Mouse (Mus musculus) heart, embryonic 12.5 days (tissue): Measurements from ENCODE around the gene Nell1. TPM values are rescaled to one million over a fixed set of nuclear protein-coding genes. Genes with fewer than 3 reads are reported as not detected.

Source experiments
- ATAC-seq: fragments of 200-750 bp; cut with Nextera tagmentation; 2 replicates; pipeline ENCODE4 v1.8.0; 2017; ENCODE audit warnings: moderate TSS enrichment, moderate library complexity; ENCODE audit not compliant: insufficient number of reproducible peaks, low FRiP score
- H3K27ac ChIP-seq: fragments of 300-500 bp; sonication (generic); 2 replicates; pipeline ENCODE4 v1.5.1; 2016; ENCODE audit warnings: mild to moderate bottlenecking, moderate library complexity; ENCODE audit not compliant: poor library complexity, severe bottlenecking
- H3K27me3 ChIP-seq: fragments of 300-500 bp; sonication (generic); replicated peaks from 2 replicates; pipeline ENCODE4 v1.6.1; 2016; ENCODE audit warnings: mild to moderate bottlenecking, moderate library complexity
- H3K36me3 ChIP-seq: fragments of 300-500 bp; sonication (generic); 2 replicates; pipeline ENCODE4 v1.6.1; 2016; ENCODE audit warnings: mild to moderate bottlenecking, moderate library complexity
- H3K4me1 ChIP-seq: fragments of 300-500 bp; sonication (generic); replicated peaks from 2 replicates; pipeline ENCODE4 v1.6.1; 2016; ENCODE audit warnings: mild to moderate bottlenecking
- H3K4me2 ChIP-seq: fragments of 300-500 bp; sonication (generic); 2 replicates; pipeline ENCODE4 v1.6.1; 2016; ENCODE audit warnings: mild to moderate bottlenecking, moderate library complexity
- H3K4me3 ChIP-seq: fragments of 300-500 bp; sonication (generic); 2 replicates; pipeline ENCODE4 v1.5.1; 2016; ENCODE audit warnings: mild to moderate bottlenecking
- H3K9ac ChIP-seq: fragments of 300-500 bp; sonication (generic); 2 replicates; pipeline ENCODE4 v1.6.1; 2016; ENCODE audit warnings: mild to moderate bottlenecking, moderate library complexity
- H3K9me3 ChIP-seq: fragments of 300-500 bp; sonication (generic); replicated peaks from 2 replicates; pipeline ENCODE4 v1.6.1; 2016; ENCODE audit warnings: mild to moderate bottlenecking, moderate library complexity
- WGBS: fragments of 180-500 bp; shearing (Covaris S2); methylation state at CpG from one replicate; pipeline ENCODE4 v1.1.7; 2016; 5-methylcytosine and 5-hydroxymethylcytosine counted together
- polyA plus RNA-seq: library from polyadenylated mRNA; unstranded; fragments of >200 nt; fragmentation: Nextera tagmentation; extraction: Ambion mirVana; gene quantifications from 2 replicates; pipeline ENCODE4 v1.2.1, GENCODE M21; 2016

The Nell1 gene
- polyA plus RNA-seq, 1 experiment from 2014 or later, result 0.50 TPM

- no peak overlapping the region for H3K4me3 ChIP-seq
- no peak overlapping the region for H3K4me2 ChIP-seq
- no peaks in the 10 kb centered on the region for H3K36me3 ChIP-seq
- H3K27me3 ChIP-seq, result no peaks in the 10 kb centered on the region
- no peak overlapping the region for H3K9ac ChIP-seq
- no peak overlapping the region for H3K27ac ChIP-seq
- no peaks in the 10 kb centered on the region for H3K9me3 ChIP-seq
- no peak for ATAC-seq
- 79% methylated on average over 2 of the region's 2 CpGs for WGBS
- no peaks in the 10 kb centered on the region for H3K4me1 ChIP-seq
Observed at GRCm38 (mm10) chr7:50053704-50054103, 79.0 kb downstream of the Nell1 start.

- WGBS, result 76% methylated on average over 5 of the region's 5 CpGs
- H3K4me1 ChIP-seq, result no peaks in the 10 kb centered on the region
- H3K4me2 ChIP-seq, result no peak overlapping the region
- H3K4me3 ChIP-seq, result no peak overlapping the region
- no peak for ATAC-seq
- H3K27ac ChIP-seq, result no peak overlapping the region
- H3K36me3 ChIP-seq, result no peaks in the 10 kb centered on the region
- no peak overlapping the region for H3K9ac ChIP-seq
- no peaks in the 10 kb centered on the region for H3K27me3 ChIP-seq
- H3K9me3 ChIP-seq, result no peaks in the 10 kb centered on the region
Observed at GRCm38 (mm10) chr7:50094461-50094860, 119.8 kb downstream of the Nell1 start.

- ATAC-seq, result no peak
Observed at GRCm38 (mm10) chr7:50105612-50106321, 131.1 kb downstream of the Nell1 start.

GRCm38 (mm10) chr7:50107261-50107660 lies 132.6 kb downstream of the Nell1 start:
- H3K9me3 ChIP-seq, result no peaks in the 10 kb centered on the region
- H3K27ac ChIP-seq, result no peak overlapping the region
- H3K9ac ChIP-seq, result no peak overlapping the region
- WGBS, result 76% methylated on average over 2 of the region's 2 CpGs
- no peak overlapping the region for H3K4me3 ChIP-seq
- no peaks in the 10 kb centered on the region for H3K36me3 ChIP-seq
- ATAC-seq, result no peak
- H3K4me2 ChIP-seq, result no peak overlapping the region
- H3K4me1 ChIP-seq, result 0 out of 2 replicates have a peak, but pooled peaks cover 3% of the 10 kb centered on the region
- no peaks in the 10 kb centered on the region for H3K27me3 ChIP-seq

More at GRCm38 (mm10) chr7:50105612-50106321, 131.1 kb downstream of the Nell1 start:
- no peak overlapping the region for H3K27ac ChIP-seq
- H3K27me3 ChIP-seq, result no peaks in the 10 kb centered on the region
- H3K9me3 ChIP-seq, result no peaks in the 10 kb centered on the region
- no peak overlapping the region for H3K9ac ChIP-seq
- no peak overlapping the region for H3K4me3 ChIP-seq
- no peaks in the 10 kb centered on the region for H3K36me3 ChIP-seq
- 49% methylated on average over 8 of the region's 8 CpGs for WGBS
- 0 out of 2 replicates have a peak, but pooled peaks cover 3% of the 10 kb centered on the region for H3K4me1 ChIP-seq
- no peak overlapping the region for H3K4me2 ChIP-seq

- WGBS, result 81% methylated on average over 5 of the region's 5 CpGs
- Histone ChIP-seq H3K27ac (no peak overlapping the region), H3K27me3 (no peaks in the 10 kb centered on the region), H3K9me3 (no peaks in the 10 kb centered on the region), H3K4me3 (no peak overlapping the region), H3K4me2 (no peak overlapping the region), H3K9ac (no peak overlapping the region), H3K36me3 (no peaks in the 10 kb centered on the region), H3K4me1 (no peaks in the 10 kb centered on the region)
- no peak for ATAC-seq
Observed at GRCm38 (mm10) chr7:50118348-50118747, 143.7 kb downstream of the Nell1 start.

- Histone ChIP-seq H3K9me3 (no peaks in the 10 kb centered on the region), H3K27me3 (no peaks in the 10 kb centered on the region), H3K27ac (no peak overlapping the region), H3K36me3 (no peaks in the 10 kb centered on the region), H3K4me2 (no peak overlapping the region), H3K4me1 (no peaks in the 10 kb centered on the region), H3K9ac (no peak overlapping the region), H3K4me3 (no peak overlapping the region)
- ATAC-seq, result no peak
- WGBS, result 76% methylated on average over 3 of the region's 3 CpGs
Observed at GRCm38 (mm10) chr7:50137706-50138105, 163.0 kb downstream of the Nell1 start.

GRCm38 (mm10) chr7:50149326-50149725 lies 174.7 kb downstream of the Nell1 start:
- no peak for ATAC-seq
- no peaks in the 10 kb centered on the region for H3K4me1 ChIP-seq
- no peak overlapping the region for H3K9ac ChIP-seq
- no peaks in the 10 kb centered on the region for H3K36me3 ChIP-seq
- no peak overlapping the region for H3K4me3 ChIP-seq
- no peak overlapping the region for H3K4me2 ChIP-seq
- 88% methylated on average over 7 of the region's 7 CpGs for WGBS
- no peaks in the 10 kb centered on the region for H3K9me3 ChIP-seq
- H3K27me3 ChIP-seq, result no peaks in the 10 kb centered on the region
- no peak overlapping the region for H3K27ac ChIP-seq

- ATAC-seq, result no peak
- H3K4me1 ChIP-seq, result no peaks in the 10 kb centered on the region
- H3K27ac ChIP-seq, result no peak overlapping the region
- H3K9ac ChIP-seq, result no peak overlapping the region
- WGBS, result 80% methylated on average over 2 of the region's 2 CpGs
- H3K4me3 ChIP-seq, result no peak overlapping the region
- no peaks in the 10 kb centered on the region for H3K9me3 ChIP-seq
- no peaks in the 10 kb centered on the region for H3K36me3 ChIP-seq
- H3K27me3 ChIP-seq, result no peaks in the 10 kb centered on the region
- H3K4me2 ChIP-seq, result no peak overlapping the region
Observed at GRCm38 (mm10) chr7:50150838-50151237, 176.2 kb downstream of the Nell1 start.

- Histone ChIP-seq H3K4me1 (no peaks in the 10 kb centered on the region), H3K27ac (no peak overlapping the region), H3K4me3 (no peak overlapping the region), H3K4me2 (no peak overlapping the region), H3K36me3 (no peaks in the 10 kb centered on the region), H3K27me3 (no peaks in the 10 kb centered on the region), H3K9ac (no peak overlapping the region), H3K9me3 (no peaks in the 10 kb centered on the region)
- 60% methylated on average over 2 of the region's 2 CpGs for WGBS
- no peak for ATAC-seq
Observed at GRCm38 (mm10) chr7:50153618-50154017, 179.0 kb downstream of the Nell1 start.

GRCm38 (mm10) chr7:50162602-50163001 lies 187.9 kb downstream of the Nell1 start:
- no peak for ATAC-seq
- WGBS, result 75% methylated on average over 5 of the region's 5 CpGs
- no peak overlapping the region for H3K4me2 ChIP-seq
- H3K4me3 ChIP-seq, result no peak overlapping the region
- no peak overlapping the region for H3K9ac ChIP-seq
- H3K9me3 ChIP-seq, result no peaks in the 10 kb centered on the region; the same call in 1 of the 2 replicates
- H3K27ac ChIP-seq, result no peak overlapping the region
- no peaks in the 10 kb centered on the region for H3K36me3 ChIP-seq
- H3K27me3 ChIP-seq, result no peaks in the 10 kb centered on the region
- no peaks in the 10 kb centered on the region for H3K4me1 ChIP-seq

GRCm38 (mm10) chr7:50168778-50169177 lies 194.1 kb downstream of the Nell1 start:
- no peak for ATAC-seq
- Histone ChIP-seq H3K9ac (no peak overlapping the region), H3K27ac (no peak overlapping the region), H3K27me3 (no peaks in the 10 kb centered on the region), H3K9me3 (no peaks in the 10 kb centered on the region), H3K36me3 (no peaks in the 10 kb centered on the region), H3K4me2 (no peak overlapping the region), H3K4me3 (no peak overlapping the region), H3K4me1 (no peaks in the 10 kb centered on the region)

- no peaks in the 10 kb centered on the region for H3K36me3 ChIP-seq
- no peak overlapping the region for H3K9ac ChIP-seq
- H3K4me1 ChIP-seq, result no peaks in the 10 kb centered on the region
- no peak for ATAC-seq
- H3K27me3 ChIP-seq, result no peaks in the 10 kb centered on the region
- no peak overlapping the region for H3K4me2 ChIP-seq
- 78% methylated on average over 6 of the region's 6 CpGs for WGBS
- H3K4me3 ChIP-seq, result no peak overlapping the region
- H3K9me3 ChIP-seq, result no peaks in the 10 kb centered on the region
- H3K27ac ChIP-seq, result no peak overlapping the region
Observed at GRCm38 (mm10) chr7:50186306-50186705, 211.6 kb downstream of the Nell1 start.
